Mouse (Mus musculus) heart, adult 2 months (tissue): ENCODE measurements around the gene Foxn3. TPM values are rescaled to one million over a fixed set of nuclear protein-coding genes. Genes with fewer than 3 reads are reported as not detected.

ENCODE experiments used
- DNase-seq, 2 experiments: peaks; one replicate each; pipeline ENCODE4 v3.0.0; 2021
- H3K27ac ChIP-seq: fragments of 200-600 bp; 2 replicates; pipeline ENCODE4 v1.8.1; 2022
- H3K27me3 ChIP-seq: fragments of 200-500 bp; 2 replicates; pipeline ENCODE4 v1.6.1; 2012; ENCODE audit warnings: mild to moderate bottlenecking, low read length, inconsistent platforms, mixed read lengths; ENCODE audit not compliant: control insufficient read depth, insufficient read depth
- H3K36me3 ChIP-seq: fragments of 200-500 bp; 2 replicates; pipeline ENCODE4 v1.6.1; 2012; ENCODE audit warnings: low read length, inconsistent platforms; ENCODE audit not compliant: control insufficient read depth, insufficient read depth
- H3K4me1 ChIP-seq: fragments of 200-500 bp; 2 replicates; pipeline ENCODE4 v1.6.1; 2011; ENCODE audit warnings: low read length; ENCODE audit not compliant: control insufficient read depth, insufficient read depth
- H3K4me3 ChIP-seq: fragments of 200-600 bp; 2 replicates; pipeline ENCODE4 v1.8.1; 2022
- H3K79me2 ChIP-seq: fragments of 200-500 bp; replicated peaks from 2 replicates; pipeline ENCODE4 v1.6.1; 2012; ENCODE audit warnings: mild to moderate bottlenecking, inconsistent platforms, low read length, moderate library complexity, mixed read lengths; ENCODE audit not compliant: control insufficient read depth, insufficient read depth
- H3K9ac ChIP-seq: fragments of 200-500 bp; 2 replicates; pipeline ENCODE4 v1.6.1; 2012; ENCODE audit warnings: low read depth, mild to moderate bottlenecking, control low read depth, inconsistent platforms, low read length, mixed read lengths
- CTCF ChIP-seq: fragments of 200-600 bp; IDR thresholded peaks from 2 replicates; pipeline ENCODE4 v1.8.1; 2022; ENCODE audit warnings: antibody characterized with exemption, mild to moderate bottlenecking, moderate library complexity
- EP300 ChIP-seq: fragments of 200-500 bp; IDR thresholded peaks from 2 replicates; pipeline ENCODE4 v1.6.1; 2011; ENCODE audit warnings: low read depth, low read length, control low read depth; ENCODE audit not compliant: insufficient read depth
- POLR2A ChIP-seq: fragments of 200-500 bp; IDR thresholded peaks from 2 replicates; pipeline ENCODE4 v1.6.1; 2011; ENCODE audit warnings: mild to moderate bottlenecking, low read depth, low read length, control low read depth; ENCODE audit not compliant: insufficient read depth
- WGBS: fragments of 180-500 bp; shearing (Covaris S2); methylation state at CpG from one replicate; pipeline ENCODE4 v1.1.7; 2018; 5-methylcytosine and 5-hydroxymethylcytosine counted together
- intact Hi-C: fragments of 180-260 bp; cut with DNase I; formaldehyde crosslinking; loops from one replicate; pipeline ENCODE4 v1.15.1; 2025
- polyA plus RNA-seq: library from polyadenylated mRNA; depleted of rRNA; stranded (reverse); fragments of >200 nt; gene quantifications from 2 replicates; pipeline ENCODE4 v1.2.3, GENCODE M21; 2012
- total RNA-seq, 2 experiments: library from RNA; stranded (reverse); gene quantifications; 2 replicates each; pipeline ENCODE4 v1.2.3; 2021

Foxn3 gene
- total and polyA plus RNA-seq, 3 experiments: 28.1 to 117 (median 106) TPM

- DNase-seq: peak; percentile 55 to 58
- H3K27ac ChIP-seq: no peak overlapping the region
Measured at GRCm38 (mm10) chr12:99467884-99468311, 95.5 kb downstream of the Foxn3 start.

DNA sequence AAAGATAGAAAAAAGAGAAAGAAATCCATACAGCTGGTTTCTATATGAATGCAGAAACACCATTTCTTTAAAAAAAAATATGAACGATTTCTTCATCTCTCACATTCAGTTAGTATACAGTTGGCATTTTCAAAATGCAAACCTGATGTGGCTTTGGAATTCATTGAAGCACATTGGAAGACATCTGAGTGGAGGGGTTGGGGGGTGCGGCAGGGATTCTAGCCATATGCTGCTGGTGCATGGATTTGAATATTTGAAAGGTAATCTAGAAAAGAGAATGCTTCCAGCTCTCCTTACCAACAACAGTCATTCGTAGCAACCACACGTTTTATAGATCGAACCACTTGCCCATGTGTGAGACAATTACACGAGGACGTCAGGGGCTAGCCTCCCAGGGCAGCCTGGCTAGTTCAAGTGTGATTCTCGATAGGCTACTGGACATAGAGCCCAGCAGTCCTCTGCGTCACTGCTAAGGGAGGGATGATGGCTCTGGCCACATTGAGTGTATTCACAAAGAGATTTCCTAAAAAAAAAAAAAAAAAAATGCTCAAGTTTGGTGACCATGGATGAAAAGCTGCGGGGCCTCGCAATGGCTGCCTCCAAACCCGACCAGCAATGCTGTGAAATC is 96.0 kb downstream of the Foxn3 start:
- Histone ChIP-seq H3K9ac (no peak overlapping the region), H3K4me3 (no peak overlapping the region)
- intact Hi-C loops: no loop called here

More at GRCm38 (mm10) chr12:99467884-99468311, 95.5 kb downstream of the Foxn3 start:
- intact Hi-C loops: no loop called here
- Histone ChIP-seq H3K36me3 (no peaks in the 10 kb centered on the region), H3K4me3 (no peak overlapping the region), H3K4me1 (peaks cover 3% of the 10 kb centered on the region), H3K79me2 (no peaks in the 10 kb centered on the region), H3K27me3 (no peaks in the 10 kb centered on the region), H3K9ac (no peak overlapping the region)
- 64% methylated on average over 15 of the region's 15 CpGs for WGBS
- no peak for TF ChIP-seq CTCF
- TF ChIP-seq EP300: no peak
- TF ChIP-seq POLR2A: no peak

GRCm38 (mm10) chr12:99466426-99466825 is 97.0 kb downstream of the Foxn3 start:
- DNase-seq: no peak
- H3K4me1 ChIP-seq: peaks cover 3% of the 10 kb centered on the region
- no peaks in the 10 kb centered on the region for H3K36me3 ChIP-seq
- intact Hi-C loops: no loop called here
- H3K4me3 ChIP-seq: no peak overlapping the region
- H3K79me2 ChIP-seq: no peaks in the 10 kb centered on the region
- H3K27me3 ChIP-seq: no peaks in the 10 kb centered on the region
- 93% methylated on average over 5 of the region's 5 CpGs for WGBS
- no peak overlapping the region for H3K9ac ChIP-seq
- TF ChIP-seq POLR2A (no peak), CTCF (no peak), EP300 (no peak)
- no peak overlapping the region for H3K27ac ChIP-seq

More for the DNA sequence above, 96.0 kb downstream of the Foxn3 start:
- Histone ChIP-seq H3K27me3 (no peaks in the 10 kb centered on the region), H3K36me3 (no peaks in the 10 kb centered on the region), H3K4me1 (peaks cover 3% of the 10 kb centered on the region), H3K27ac (no peak overlapping the region), H3K79me2 (no peaks in the 10 kb centered on the region)
- no peak for DNase-seq
- WGBS: 76% methylated on average over 12 of the region's 12 CpGs
- TF ChIP-seq EP300 (no peak), CTCF (no peak), POLR2A (no peak)

DNA sequence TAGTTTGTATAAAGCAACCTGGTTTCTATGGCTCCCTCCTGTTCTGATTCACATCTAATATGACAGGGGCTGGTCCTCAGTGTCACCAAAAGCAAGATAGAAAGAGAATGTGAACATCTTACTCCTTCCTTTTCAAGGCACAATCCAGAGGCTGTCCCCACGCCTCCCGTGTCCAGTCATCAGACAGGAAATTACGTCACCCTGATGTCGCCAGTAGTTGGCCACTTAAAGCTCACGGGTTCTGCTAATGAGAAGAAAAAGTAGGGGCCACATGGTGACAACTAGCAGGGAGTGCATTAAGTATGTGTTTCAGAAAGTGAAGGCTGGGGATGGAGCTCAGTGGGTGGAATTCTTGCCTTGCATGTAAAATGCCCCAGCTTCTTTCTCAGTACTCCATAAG is 99.1 kb downstream of the Foxn3 start:
- 43% methylated on average over 5 of the region's 5 CpGs for WGBS
- no peak for TF ChIP-seq EP300
- TF ChIP-seq POLR2A: no peak
- TF ChIP-seq CTCF: no peak

DNA sequence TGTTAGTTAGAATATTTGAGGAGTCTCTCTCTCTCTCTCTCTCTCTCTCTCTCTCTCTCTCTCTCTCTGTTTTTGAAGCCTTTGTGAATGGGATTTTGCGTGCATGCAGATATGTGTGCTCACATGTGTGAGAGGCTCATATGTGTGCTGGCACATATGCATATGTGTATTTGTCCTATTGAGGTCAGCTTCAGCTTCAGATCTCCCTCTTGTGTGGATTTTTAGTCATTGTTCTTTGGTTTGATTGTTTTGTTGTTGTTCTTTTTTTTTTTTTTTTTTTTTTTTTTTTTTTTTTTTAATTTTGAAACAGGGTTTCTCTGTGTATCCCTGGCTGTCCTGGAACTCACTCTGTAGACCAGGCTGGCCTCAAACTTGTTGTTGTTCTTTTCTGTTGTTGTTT is 100.5 kb downstream of the Foxn3 start:
- intact Hi-C loops: no loop called here
- Histone ChIP-seq H3K36me3 (no peaks in the 10 kb centered on the region), H3K27ac (no peak overlapping the region), H3K27me3 (no peaks in the 10 kb centered on the region), H3K9ac (no peak overlapping the region), H3K4me1 (no peaks in the 10 kb centered on the region; the same call in 1 of the 2 replicates), H3K79me2 (no peaks in the 10 kb centered on the region), H3K4me3 (no peak overlapping the region)
- WGBS: 91% methylated on average over 1 of the region's 1 CpGs
- TF ChIP-seq POLR2A (no peak), EP300 (no peak), CTCF (no peak)
- DNase-seq: no peak

More for the DNA sequence above, 99.1 kb downstream of the Foxn3 start:
- Histone ChIP-seq H3K79me2 (no peaks in the 10 kb centered on the region), H3K27ac (no peak overlapping the region), H3K9ac (no peak overlapping the region), H3K27me3 (no peaks in the 10 kb centered on the region), H3K36me3 (no peaks in the 10 kb centered on the region), H3K4me3 (no peak overlapping the region), H3K4me1 (peaks cover 3% of the 10 kb centered on the region)
- DNase-seq: no peak
- intact Hi-C loops: no loop called here

DNA sequence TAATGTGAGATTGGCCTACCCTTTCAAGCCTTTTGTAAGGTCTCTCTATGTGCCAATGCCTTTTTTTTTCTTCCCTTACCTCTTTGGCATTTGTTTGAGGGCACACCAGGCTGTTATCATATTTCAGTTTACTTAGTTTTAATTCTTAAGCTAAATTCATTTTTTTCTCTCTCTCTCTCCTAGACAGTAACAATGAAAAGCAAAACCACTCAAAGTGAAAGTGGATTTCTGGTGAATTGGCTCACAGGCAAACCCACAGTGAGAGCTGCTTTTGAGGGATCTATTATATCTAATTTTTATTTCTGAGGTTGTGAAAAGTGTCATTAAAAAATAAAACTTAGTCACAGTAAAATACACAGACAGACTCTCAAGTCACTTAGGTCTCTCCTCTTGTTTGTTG is 101.1 kb downstream of the Foxn3 start:
- intact Hi-C loops: no loop called here
- H3K27ac ChIP-seq: no peak overlapping the region

More for the DNA sequence above, 101.1 kb downstream of the Foxn3 start:
- TF ChIP-seq CTCF (no peak), EP300 (no peak), POLR2A (no peak)
- Histone ChIP-seq H3K79me2 (no peaks in the 10 kb centered on the region), H3K4me1 (no peaks in the 10 kb centered on the region; the same call in 1 of the 2 replicates), H3K27me3 (no peaks in the 10 kb centered on the region), H3K36me3 (no peaks in the 10 kb centered on the region), H3K9ac (no peak overlapping the region), H3K4me3 (no peak overlapping the region)
- DNase-seq: no peak
